Mouse (Mus musculus): Measurements from ENCODE around the gene Prnd.

The Prnd gene

DNA sequence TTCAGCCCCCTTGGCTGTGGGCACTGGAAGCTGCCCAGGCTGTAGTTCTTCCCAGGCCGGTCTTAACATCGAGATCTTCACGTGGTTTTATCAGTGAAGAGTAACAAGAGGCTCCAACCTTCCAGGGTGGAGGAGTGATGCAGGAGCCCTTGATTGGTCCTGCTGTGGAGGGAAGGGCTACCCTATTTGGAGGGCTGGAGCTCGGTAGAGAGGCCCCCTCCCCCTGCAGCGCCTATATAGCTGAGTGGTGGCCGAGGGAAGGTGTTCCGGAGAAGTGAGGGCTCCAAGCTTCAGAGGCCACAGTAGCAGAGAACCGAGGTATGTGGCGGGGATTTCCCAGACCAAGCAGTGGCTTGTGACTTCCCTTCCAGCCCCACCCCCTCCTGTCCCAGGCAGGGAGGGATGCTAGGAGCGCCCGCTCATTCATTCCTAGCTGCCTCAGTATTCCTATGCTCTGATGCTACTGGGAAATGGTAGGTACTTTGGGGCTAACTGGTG is at the start of gene Prnd:
Prnd (plus strand) TSS at position 264 of the 498 bp plus-strand sequence.
- DNase-seq (ENCODE audit: low spot score), result no peak

DNA sequence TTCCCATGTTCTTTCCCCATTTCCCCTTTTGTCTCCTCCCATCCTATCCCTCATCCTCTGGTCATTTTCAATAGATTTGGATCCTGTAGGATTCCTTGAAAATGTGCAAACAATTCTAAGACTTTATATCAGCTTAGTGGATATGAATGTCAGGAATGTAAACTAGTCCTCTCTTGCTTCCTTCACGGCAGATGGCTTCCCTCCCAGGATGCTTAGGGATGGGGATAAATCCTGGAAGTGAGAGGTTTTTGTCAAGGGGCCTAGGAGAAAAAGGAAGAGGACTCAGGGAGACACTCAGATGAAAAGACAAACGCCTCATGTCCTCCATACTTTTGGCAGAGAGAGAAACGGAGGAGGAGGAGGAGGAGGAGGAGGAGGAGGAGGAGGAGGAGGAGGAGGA is 48.2 kb upstream of the Prnd start:
- no peak for DNase-seq (ENCODE audit: low spot score)

DNA sequence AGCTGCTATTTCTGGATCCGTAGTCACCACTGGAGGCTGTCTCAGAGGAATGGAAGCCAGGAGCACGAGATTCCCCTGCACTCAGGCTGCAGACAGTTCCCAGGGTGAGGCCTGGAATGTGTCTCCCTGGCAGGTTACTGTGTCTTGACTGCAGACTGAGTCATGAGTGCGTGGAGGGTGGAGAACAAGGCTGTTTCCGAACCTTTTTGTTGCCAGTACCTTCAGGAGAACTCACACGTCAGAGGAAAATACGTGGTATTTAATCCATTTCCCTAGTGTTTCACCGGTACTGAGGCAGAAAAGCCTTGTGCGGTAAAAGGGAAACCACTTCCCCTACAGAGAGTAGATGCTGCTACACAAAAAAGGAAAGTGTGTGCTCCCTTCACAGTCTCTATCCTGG is 47.8 kb upstream of the Prnd start:
- peak; percentile 24 for DNase-seq (ENCODE audit: low spot score)

DNA sequence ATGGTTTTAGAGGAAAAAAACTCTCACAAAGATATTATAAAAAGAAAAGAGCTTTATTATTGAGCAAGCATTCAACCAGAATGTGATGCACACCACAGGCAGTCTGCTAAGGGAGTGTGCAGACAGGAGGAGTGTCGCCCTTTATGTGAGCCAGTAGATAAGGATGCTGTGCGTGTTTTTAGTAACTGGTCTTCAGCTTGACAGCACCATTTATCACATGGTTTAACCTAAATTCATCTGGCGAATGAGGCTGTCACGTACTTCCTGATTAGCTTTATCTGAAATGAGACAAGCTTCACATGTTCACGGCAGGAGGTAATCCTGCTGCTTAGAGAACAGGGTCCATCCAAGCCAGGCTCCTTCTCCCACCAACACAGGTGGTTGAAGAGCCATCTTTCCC is 45.6 kb upstream of the Prnd start:
- no peak for DNase-seq (ENCODE audit: low spot score)

DNA sequence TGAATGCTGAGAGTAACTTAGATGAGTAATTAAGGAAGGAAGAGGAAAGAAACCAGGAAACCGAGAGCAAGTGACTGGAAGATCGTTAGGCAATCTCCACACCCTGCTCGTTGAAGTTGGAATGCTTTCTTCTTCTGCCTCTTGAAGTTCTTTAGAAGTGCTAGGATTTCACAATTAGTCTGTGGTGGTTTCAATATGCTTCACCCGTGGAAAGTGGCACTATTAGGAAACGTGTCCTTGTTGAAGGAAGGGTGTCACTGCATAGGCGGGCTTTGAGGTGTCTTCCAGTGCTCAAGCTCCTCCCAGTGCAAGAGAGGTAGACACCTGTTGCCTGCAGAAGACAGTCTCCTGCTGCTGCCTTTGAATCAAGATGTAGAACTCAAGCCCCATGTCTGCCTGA is 44.9 kb upstream of the Prnd start:
- no peak for DNase-seq (ENCODE audit: low spot score)

DNA sequence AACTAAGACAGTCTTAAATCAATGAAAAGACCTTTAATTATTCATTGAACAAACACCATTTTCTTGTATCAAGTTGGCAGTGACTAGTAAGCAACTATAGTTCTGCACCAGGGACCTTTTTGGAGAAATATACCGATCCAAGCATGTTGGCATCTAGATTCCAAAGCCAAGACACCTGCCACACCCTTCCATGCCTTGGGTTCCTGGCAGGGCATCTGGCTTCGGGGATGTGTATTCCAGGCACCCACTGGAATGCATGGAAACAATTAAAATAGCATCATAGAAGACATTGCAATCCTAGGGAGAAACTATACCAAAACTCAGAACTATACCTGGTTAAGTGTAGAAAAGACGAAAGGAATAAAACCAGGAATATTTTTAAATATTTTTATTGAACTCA is 44.4 kb upstream of the Prnd start:
- DNase-seq (ENCODE audit: low spot score), result no peak

DNA sequence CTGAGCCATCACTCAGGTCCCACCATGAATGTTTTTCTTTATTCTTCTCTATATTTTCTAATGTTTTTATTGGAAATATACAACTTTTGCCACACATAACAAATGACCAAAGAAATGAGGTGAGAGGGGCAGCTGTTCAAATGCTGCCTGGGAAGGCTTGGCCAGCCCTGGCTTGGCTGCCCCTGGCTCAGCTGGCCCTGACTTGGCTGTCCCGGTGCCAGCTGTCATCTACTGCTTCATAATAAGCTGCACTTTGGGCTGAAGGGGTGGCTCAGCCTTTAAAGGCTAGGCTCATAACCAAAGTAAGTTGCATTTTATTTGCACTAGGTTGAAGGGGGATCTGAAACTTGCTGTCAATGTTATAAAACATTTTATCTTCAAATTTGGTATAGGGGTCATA is 43.8 kb upstream of the Prnd start:
- DNase-seq (ENCODE audit: low spot score), result no peak

DNA sequence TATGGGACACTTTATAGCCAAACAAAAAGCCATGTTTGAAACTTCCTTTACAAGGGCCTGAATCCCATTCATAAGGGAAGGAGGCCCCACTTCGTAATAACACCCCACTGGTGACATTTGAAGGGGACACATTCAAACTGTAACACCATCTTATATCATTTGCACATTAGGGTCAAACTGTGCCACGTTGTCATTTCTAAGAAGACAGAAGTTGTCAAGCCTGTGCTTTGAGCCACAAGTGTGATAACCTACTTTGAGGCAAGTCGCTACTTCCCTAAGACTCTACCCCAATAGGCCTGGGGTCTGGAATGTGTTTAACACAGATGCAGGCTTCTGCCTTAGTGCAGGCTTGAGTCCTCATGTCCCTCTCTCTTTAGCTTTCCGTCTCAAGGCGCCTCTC is 43.4 kb upstream of the Prnd start:
- DNase-seq (ENCODE audit: low spot score), result no peak

DNA sequence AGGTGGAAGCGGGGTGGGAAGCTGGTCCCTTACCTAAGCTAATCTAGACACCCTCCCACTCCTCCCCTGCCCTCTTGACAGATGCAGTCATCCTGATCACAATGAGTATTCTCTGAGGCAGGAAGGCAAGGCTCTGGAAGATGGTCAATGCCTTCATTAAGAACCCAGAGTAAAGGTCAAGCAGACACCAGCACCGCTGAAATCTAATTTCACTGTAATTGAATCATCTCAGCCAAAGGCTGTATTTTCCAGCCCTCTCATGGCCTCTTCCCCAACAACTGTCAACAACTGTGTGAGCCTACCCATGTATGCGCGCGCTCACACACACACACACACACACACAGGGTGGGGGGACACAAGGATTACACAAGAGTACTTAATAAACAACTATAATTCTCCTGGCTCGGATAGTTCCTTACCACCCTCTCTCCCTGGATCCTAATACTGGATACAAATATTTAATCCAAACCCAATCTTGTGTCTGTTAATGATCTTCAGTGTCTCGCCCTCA is 42.3 kb upstream of the Prnd start:
- DNase-seq (ENCODE audit: low spot score), result no peak

DNA sequence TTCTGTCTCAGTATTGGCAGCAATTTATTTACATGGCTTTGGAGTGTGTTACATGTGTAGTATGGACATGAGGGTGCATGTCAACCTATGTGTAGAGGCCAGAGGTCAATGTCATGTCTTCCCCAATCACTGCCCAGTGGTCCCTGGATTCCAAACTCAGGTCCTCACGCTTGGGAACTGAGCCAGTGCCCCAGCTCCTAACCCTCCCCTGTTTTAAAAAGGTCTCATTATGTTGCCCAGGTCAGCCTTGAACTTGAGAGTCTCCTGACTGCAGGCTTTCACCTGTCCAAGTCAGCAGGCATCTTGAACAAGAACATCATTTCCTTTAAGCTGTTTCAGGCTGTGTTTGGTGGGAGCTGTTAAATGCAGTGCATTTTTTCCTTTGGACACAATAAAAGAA is 41.8 kb upstream of the Prnd start:
- DNase-seq (ENCODE audit: low spot score), result no peak

DNA sequence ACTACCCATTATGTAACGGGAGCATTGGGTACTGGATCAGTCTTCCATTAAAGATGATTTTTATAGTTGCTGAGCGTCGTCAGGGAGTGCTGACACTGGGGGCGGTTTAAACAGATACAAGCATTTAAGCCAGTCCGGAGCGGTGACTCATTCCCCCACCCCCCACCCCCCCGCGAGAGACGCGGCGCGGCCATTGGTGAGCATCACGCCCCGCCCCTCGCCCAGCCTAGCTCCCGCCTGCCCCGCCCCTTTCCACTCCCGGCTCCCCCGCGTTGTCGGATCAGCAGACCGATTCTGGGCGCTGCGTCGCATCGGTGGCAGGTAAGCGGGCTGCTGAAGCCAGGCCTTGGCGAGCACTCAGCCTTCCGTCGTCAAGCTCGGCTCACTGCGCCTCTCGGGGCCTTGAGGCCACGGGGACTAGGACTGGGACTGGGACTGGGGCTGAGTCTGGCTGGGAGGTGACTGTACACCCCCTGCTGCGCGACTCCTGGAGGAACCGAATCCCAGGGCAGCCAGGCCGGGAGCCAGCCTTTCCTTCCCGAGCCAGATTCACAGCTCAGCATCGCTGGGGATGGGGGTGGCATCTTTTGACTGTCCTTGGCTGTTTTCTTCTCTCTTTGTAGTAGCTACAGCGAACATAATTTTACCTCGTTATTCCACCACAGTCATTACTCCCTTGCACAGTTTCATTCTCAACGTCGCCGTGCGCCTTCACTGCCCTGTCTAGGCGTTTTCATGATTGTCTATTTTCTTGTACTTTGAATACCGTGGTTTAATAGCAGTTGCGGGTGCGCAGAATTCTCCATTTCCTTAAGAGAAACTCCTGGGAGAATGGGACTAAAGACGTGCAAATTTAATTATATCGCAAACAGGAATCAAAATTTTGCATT is 40.7 kb upstream of the Prnd start, which contains the start of the genes Prnp and Prn:
Prnp (plus strand) TSS at position 246 of the 890 bp plus-strand sequence.
Prn (plus strand) TSS at position 275 of the 890 bp plus-strand sequence.
- peak; percentile 83 for DNase-seq (ENCODE audit: low spot score)

DNA sequence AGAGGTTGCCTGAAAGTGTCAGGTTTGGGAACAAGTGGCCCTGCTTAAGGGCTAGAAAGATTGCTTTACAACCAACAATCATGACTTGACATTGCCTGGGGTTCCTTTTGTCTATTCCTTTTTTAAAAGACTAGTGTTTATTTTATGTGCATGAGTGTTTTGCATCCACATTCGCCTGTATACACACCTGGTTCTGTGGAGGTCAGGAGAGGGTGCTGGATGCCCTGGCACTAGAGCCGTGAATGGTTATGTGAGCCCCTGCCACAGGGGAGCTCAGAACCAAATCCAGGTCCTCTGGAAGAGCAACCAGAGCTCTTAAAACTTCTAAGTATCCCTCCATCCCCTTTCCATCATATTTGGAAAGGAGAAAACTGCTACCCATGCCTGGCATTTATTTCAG is 39.8 kb upstream of the Prnd start:
- no peak for DNase-seq (ENCODE audit: low spot score)

DNA sequence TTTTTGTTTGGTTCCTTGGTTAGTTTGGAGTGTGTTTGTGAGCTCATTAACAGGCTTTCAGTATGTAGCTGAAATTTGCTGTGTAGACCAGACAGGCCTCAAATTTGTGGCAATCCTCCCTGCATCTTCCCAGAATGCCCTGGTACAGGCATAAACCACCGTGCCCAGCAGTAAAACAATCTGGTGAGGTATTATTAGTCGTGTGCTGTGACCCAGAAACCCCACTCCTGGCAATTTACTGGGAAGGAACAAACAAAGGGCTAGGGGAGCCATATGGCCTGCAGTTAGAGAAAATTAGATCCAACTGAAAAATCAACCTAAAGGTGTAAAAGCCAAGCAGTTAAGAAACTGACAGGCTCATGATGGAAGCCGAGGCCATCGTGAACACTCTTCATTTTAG is 39.3 kb upstream of the Prnd start:
- DNase-seq (ENCODE audit: low spot score), result no peak

DNA sequence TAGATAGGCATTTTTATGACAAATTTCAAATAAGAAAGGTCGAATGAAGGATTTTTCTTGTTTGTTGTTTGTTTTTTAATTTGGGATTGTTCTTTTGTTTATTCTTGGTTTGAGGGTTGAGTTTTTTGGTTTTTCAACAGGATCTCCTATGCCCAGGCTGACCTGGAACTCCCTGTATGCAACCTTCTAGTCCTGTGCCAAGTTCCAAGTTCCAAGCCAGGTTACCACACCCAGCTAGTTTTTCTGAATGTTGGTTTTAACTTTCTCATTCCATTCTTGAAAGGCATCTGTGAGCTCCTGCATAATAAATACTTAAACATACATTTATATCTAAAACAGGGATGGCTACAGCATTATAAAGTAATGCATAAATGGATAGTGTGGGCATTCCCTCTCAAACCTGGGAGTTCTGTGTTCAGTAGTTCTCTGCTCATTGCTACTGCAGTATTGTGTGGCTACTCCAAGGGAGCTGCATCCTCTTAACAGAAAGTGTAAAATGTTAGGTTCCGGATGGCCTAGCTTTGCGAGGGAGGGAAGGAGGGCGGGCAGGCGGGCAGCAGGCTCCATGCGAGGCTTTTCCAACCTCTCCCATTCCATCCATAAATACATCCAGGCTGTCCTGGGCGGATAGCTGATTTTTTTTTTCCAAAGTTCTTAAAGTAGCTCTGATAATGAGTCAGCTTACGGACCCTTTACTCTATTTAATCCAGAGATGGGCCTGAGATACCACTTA is 38.0 kb upstream of the Prnd start:
- no peak for DNase-seq (ENCODE audit: low spot score)

DNA sequence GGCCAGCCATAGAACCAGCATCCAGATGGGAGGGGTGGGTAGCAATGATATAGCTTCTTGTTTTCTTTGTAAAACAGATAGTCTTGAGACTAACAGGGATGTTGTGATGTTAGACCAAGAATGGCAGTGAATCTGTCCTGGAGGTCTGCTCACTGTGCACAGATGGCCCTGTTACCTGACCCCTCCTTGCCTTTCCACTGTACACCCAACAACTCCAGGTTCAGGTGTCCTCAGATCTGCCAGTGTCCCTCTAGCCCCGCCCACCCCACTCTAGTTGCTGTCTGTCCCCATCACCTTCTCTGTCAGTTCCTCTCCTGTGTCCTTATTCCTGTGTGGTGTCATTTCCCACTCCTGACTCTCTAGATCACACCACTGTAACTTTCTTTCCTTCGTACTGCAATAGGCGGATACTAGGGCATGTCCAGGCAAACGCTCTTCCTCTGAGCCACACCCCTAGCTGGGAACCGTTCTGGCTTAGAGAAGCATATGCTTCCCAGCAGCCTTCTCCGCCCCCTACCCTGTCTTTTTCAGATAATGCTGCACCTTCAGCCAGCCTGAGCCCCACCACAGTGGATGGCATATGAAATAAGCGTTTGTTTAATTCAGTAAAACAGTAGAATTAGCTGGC is 18.3 kb upstream of the Prnd start:
- no peak for DNase-seq (ENCODE audit: low spot score)

DNA sequence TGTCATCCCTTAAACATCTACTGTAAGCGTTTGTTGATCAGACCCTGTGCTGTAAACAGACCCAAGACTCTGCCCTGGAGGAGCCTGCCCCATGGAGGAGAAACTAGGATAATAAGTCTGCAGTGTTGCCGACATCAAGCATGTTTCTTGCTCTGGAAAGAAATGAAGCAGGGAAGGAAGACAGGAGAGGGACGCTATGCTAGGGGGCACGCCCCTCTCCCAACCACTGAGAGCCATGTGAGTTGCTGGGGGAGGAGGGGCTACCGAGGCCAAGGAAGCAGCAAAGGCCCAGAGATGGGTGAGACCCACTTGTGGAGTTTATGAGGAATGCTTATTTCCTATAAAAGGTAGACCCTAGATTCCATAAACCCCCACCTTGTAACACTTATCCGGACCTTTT is 17.6 kb upstream of the Prnd start:
- DNase-seq (ENCODE audit: low spot score), result no peak

DNA sequence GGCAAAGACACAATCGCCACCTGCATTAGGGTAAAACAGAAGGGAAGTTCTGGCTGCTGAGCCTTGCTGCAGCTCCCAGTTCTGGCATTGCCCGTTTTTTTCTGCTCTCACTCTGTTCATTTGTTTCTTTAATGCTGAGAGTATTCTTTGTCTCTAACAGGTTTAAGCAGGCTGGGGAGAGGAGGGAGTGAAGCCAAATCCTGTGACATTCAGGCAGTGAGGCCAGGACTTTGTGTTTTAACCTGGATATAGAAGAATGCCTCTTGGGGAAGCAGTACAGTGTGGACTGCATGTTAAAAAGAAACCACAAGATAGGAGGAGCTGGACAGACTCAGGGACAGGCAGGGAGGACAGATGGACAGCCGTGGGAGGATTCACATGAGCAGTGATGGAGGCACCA is 17.1 kb upstream of the Prnd start:
- no peak for DNase-seq (ENCODE audit: low spot score)

DNA sequence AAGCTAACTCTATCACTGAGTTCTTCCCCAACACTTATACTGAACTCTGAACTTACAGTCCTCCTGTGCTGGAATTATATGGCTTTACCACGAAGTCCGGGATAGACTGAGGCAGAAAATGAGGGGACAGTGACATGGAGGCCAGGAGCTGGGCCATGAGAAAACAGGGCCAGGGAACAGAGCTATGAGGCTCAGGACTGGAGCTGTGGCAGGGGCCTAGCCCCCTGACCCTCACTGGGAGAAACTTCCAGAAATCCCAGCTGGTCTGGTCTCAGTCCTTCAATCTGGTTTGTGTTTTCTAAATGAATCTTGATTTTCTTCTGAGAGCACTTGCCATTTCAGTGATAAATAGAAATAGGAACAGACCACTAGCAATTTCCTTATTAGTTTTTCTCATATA is 16.4 kb upstream of the Prnd start:
- no peak for DNase-seq (ENCODE audit: low spot score)

DNA sequence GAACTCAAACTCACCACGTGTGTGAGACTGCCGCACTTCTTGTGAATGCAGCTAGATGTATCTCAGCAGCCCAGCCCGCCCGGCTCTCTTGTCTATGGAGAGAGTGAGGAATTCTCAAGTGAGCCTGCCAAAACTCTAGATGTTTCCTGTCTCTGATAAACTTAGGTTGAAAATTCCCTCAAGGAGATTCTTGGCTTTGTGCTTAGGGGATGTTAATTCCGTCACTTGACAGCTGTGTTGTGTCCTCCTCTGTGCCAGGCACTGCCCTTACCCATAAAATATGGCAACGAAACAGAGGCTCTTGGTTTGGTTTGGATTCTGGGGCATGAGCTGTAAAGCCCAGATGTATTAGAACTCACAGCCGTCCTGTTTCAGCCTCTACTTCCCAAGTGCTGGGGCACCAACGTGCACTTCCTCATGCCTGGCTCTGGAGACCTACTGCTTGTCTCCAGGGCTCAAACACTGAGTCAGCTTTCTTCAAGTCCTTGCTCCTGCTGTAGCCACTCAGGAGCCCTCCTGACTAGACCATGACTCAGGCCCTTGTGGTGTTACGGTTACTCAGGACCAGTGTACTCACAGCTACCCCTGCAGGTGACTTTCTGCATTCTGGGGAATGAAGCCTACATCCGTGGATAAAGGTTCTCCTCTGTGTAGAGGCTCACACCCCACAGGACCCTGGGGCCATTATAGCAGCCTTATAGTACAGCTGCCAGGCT is 15.1 kb upstream of the Prnd start:
- no peak for DNase-seq (ENCODE audit: low spot score)

DNA sequence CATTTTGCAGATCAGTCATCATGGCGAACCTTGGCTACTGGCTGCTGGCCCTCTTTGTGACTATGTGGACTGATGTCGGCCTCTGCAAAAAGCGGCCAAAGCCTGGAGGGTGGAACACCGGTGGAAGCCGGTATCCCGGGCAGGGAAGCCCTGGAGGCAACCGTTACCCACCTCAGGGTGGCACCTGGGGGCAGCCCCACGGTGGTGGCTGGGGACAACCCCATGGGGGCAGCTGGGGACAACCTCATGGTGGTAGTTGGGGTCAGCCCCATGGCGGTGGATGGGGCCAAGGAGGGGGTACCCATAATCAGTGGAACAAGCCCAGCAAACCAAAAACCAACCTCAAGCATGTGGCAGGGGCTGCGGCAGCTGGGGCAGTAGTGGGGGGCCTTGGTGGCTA is 14.3 kb upstream of the Prnd start:
- DNase-seq (ENCODE audit: low spot score), result no peak

DNA sequence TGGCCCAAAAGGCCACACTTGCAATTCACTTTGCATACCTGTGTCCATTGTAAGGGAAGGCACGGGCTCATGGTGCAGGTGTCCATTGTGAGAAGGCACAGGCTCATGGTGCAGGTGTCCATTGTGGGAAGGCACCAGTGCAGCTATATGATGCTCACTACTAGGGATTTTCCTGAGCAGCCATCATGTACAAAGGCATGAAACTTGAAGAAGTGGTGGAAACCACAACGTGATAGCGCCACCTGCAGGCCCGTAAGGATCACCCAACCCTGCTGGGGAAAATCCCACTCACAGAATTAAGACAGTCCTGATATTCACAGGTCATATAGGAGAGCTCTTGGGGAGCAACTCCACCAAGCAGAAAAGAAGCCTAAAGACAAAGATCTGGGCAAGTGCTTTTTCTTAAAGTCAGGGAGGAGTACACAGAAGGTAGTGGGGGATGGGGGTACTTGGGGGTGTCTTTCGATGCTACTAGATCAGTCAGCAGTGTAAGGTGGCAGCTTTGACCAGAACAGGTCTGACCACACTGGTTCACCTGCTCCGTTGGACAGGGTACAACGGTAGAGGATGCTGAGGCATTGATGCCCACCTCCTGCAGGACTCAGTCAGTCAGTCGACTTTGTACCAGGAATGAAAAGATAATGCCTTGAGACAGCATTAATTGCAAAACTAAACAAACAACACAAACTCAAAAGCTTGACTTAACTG is 11.1 kb upstream of the Prnd start:
- no peak for DNase-seq (ENCODE audit: low spot score)
